Mouse (Mus musculus) brain, embryonic 14.5 days (tissue): ENCODE measurements around the gene Arfip1. TPM values are rescaled to one million over a fixed set of nuclear protein-coding genes. Genes with fewer than 3 reads are reported as not detected.

Source experiments
- DNase-seq: peaks from one replicate; pipeline ENCODE4 v3.0.0-alpha.2; 2011; ENCODE audit warnings: low read depth
- CTCF ChIP-seq: fragments of 200-500 bp; IDR thresholded peaks from 2 replicates; pipeline ENCODE4 v1.5.1; 2012; ENCODE audit warnings: inconsistent platforms, mild to moderate bottlenecking, moderate library complexity, borderline replicate concordance; ENCODE audit not compliant: insufficient read depth, insufficient read length; ENCODE audit errors: extremely low read depth
- POLR2A ChIP-seq: fragments of 200-500 bp; IDR thresholded peaks from 2 replicates; pipeline ENCODE4 v1.6.1; 2012; ENCODE audit warnings: mild to moderate bottlenecking, inconsistent platforms, borderline replicate concordance; ENCODE audit not compliant: poor library complexity, insufficient read depth, insufficient read length, severe bottlenecking; ENCODE audit errors: extremely low read depth
- polyA plus RNA-seq: library from polyadenylated mRNA; depleted of rRNA; stranded (reverse); fragments of >200 nt; gene quantifications from 2 replicates; pipeline ENCODE4 v1.2.3, GENCODE M21; 2012

Arfip1 gene
- polyA plus RNA-seq, 1 experiment = 16.4 TPM

DNA sequence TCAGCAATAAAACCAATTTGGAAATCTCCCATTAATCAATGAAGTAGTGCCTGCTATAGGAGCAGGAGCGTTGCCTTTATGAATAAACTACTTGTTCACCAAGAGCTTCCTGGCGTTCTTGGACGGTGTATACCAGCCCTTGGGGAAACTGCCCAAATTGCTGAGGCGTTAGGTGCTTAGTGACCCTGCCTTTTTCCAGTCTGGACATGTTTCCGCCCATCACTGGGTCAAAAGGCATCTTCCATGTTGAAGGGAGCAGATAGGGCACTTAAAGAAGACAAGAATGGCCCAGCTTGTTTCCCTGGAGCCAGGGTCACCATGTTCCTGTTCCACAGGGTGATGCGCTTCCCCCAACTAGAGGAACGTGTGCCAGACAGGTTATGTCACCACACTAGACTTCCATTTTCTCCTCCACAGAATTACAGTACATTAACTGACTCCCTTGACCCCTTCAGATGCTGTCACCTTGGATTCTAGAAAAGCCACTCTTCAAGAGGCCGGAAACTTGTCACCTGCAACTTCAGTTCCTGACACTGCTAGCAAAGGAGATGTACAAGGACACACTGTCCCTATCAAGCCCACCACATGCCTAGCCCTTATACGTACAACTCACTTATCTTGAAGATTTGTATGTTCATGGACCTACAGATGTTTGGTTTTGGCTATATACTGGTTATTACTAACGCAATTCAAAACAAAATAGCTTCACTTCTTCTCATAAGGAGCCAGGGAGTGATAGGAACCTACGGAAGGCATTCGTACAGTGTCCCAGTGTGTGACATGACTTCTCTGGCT lies 107.2 kb downstream of the Arfip1 start:
- DNase-seq = no peak
- TF ChIP-seq CTCF = no peak
- no peak for TF ChIP-seq POLR2A

DNA sequence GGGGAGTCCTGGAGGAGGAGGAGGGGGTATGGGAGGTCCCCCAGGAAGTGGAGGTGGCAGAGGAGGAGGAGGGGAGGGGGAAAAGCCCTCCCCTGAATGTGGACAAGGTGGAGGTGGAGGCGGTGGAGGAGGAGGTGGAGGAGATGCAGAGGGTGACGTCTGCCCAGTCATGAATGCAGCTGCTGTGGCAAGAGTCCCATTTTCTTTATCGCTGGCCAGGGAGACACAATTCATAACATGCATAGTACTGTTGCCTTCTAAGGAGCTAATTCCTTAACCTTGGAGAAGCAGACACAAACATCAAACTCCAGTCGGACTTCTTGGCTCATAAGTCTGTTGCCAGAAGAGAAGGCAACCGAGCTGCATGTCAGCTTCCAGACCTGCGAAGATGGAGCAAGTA lies 108.0 kb downstream of the Arfip1 start:
- TF ChIP-seq CTCF = no peak
- no peak for TF ChIP-seq POLR2A
- no peak for DNase-seq

DNA sequence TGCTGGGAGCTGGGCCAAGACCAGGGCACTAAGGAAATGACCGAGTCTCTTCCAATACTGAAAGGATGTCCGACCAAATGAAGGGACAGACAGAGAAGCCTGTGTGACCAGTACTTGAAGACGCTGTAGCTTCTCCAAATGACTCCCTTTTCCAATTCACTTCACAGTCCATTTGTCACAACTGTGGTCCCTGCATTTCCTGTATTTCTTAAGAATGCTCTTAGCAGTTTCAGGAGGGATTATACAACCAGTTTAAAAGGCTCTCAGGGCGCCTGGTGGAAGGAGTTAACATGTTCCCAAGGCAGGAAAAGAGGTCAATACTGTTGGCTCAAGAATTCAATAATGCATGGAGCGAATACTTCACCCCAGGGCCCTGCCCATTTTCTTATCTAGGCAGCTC lies 109.5 kb downstream of the Arfip1 start:
- no peak for DNase-seq
- no peak for TF ChIP-seq CTCF
- no peak for TF ChIP-seq POLR2A

DNA sequence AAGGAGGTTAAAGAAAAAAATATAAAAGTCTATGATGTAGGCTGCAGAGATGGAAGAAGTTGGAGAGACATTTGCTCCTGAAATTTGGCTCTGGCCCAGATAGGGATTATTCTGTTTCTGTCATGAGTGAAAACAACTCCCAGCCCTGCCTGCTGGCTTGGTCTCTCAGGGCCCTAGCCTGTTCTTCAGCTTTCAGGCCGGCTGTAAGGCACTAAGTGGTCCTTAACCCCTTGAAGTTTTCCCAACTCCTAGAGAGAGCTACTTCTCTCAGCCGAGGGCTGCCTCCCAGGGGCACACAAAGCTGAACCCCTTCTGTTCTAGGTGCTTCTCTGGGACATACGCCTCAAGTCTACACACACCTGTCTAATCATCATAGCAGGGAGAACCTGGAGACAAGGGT lies 109.9 kb downstream of the Arfip1 start:
- no peak for TF ChIP-seq CTCF
- TF ChIP-seq POLR2A = no peak
- no peak for DNase-seq

DNA sequence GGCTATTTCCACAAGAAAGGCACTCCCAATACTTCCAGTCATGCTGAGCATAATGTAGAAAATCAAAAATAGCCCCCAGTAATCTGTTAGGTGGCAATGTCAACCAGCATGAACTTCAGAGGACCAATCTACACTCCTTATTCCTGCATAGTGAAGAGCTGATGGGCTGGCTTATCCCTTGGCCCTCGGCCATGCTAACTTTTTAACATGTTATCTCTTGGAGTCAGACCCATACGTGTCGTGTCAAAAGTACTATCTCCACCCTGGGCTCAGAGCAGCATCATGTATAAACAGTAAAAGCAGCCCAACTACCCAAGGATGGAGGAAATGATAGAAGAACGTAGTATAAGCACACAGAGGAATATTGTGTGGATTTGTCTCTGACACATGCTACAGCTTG lies 111.3 kb downstream of the Arfip1 start:
- no peak for TF ChIP-seq CTCF
- no peak for TF ChIP-seq POLR2A
- no peak for DNase-seq

DNA sequence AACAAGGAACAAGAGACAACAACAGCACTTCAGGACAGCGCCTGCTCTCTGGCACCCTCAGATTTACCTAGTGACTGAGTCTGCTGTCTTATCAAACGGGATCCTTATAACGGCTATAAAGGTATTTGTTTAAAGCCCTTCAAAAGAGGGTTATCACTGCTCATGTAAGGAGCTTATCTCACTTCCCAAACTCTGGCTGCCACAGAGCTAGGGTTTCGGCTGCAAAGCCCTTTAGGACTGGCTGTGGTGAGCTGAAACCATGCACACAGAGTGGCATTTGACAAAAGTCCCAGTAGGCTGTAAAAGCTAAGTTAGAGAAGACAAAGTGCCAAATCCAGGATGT lies 114.3 kb downstream of the Arfip1 start:
- DNase-seq = no peak
- no peak for TF ChIP-seq POLR2A
- no peak for TF ChIP-seq CTCF

DNA sequence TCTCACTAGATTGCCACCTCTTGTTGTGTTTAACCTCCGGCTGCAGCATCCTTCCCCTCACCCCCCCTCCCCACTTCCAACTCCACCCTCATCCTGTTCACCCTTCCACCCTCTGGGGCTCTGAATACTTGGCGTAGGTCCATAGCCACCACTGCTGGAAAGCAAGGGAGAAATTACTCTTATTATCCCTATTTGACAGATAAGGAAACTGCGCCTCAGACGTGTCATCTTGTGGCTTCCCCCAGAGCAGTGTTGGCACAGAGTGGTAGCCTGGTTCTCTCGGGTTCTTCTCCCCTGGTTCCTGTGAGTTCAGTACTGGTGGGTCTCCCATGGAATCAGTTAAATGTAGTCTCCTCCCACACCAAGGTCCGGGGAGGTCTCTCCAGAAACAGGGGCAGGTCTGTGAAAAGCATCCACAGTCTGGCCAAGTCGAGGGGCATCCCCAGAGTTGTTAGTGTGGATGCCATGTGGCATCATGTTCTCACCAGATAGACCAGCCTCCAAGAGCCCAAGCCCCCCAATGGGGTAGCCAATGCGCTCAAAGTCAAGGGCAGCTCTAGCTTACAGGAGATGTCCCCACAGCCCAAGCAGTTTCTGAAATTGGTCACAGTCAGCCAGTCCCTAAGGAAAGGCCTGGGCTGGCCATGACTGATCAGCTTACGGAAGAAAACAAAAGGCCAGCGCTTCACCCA lies 114.9 kb downstream of the Arfip1 start:
- DNase-seq = no peak
- TF ChIP-seq POLR2A = no peak
- no peak for TF ChIP-seq CTCF

DNA sequence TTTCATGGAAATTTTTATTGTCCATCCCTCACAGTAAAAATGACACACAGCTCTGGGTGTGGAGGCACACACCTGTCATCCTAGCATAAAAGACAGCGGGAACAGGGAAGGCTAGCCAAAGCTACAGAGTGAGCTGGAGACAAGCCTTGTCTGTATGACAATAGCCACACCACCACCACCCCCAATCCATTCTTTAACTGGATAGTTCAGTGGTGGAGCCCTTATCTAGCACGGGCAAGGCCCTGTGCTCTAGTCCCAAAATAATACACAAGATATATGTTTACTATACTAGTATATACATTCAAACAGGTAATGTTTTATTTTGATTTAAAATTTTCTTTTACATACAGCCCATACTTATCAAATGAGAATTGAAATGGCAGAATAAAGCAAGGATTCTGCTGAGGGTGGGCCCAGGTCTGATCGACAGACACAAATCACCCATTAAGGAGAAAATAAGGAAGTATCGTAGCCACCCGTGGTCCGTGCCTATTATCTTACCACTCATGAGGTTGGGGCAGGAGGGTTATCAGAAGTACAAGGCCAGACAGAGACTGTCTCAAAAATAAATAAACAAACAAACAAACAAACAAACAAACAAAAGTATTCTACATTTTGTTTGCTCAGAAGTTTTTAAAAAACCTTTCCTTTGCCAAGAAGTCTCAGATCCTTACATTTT lies 116.5 kb downstream of the Arfip1 start:
- TF ChIP-seq POLR2A (no peak), CTCF (no peak)
- DNase-seq = no peak

DNA sequence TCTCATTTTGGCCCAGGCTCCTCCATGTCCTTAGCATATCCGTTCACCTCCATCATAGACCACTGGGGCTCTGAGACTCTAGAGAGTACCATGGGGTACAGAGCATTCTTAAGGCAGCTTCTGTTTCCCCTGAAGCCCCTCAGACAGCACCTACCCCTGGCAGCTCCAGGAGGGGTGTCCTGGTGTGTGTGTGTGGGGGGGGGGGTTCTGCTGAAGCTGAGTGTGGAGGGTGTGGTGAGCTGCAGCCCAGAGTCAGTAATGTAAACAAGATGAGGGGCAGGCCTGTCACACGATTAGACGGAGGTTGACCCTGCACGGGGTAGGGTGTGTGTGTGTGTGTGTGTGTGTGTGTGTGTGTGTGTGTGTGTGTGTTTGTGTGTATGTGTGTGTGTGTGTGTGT lies 120.7 kb downstream of the Arfip1 start:
- no peak for DNase-seq
- no peak for TF ChIP-seq CTCF
- no peak for TF ChIP-seq POLR2A

DNA sequence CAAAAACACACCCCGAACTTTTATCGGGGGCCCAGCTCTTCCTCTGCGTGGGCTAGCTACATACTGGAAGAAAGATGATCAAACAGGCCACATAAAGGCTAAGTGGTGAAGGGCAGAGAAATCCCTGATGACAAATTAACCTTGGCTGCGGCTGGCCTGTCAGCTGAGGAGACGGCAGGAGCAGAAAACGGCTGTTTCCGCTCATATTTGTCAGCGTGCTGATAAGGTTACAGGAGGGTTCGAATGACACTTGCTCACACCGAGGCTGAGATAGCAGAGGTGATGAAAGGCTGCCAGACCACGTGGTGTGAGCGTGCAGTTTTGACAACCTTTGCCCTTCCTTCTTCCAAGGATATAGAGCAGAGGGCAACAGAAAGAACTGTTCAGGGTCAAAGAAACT lies 121.5 kb downstream of the Arfip1 start:
- TF ChIP-seq POLR2A (no peak), CTCF (no peak)
- no peak for DNase-seq

DNA sequence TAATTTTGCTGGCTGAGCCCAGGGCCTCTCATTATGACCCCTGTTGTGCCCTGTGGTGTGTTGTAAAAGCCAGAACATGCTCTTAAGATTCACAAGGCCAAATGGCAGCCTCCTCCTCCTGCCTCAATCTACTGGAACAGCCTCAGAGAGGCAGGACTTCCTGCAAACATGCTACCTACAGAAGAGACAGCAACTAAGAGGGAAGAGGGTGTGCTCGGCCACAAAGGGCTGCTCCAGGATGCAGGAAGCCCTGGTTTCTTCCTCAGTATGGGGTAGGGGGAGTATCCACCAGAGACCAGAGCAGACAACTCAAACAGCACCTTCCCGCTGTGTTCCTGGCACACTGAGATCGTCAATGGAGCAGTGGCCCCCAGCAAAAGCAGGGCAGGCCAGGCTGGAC lies 121.9 kb downstream of the Arfip1 start:
- DNase-seq = no peak
- TF ChIP-seq POLR2A (no peak), CTCF (no peak)
